Mouse (Mus musculus) hindbrain, postnatal 0 days (tissue): ENCODE measurements at regions not wholly inside any gene's neighbourhood (a gene's known extent, or its start where the extent isn't known, plus 50 kb on each side); places are given as distances from the start of the nearest gene placed in this dataset.

ENCODE experiments used
- ATAC-seq: fragments of 200-750 bp; cut with Nextera tagmentation; 2 replicates; pipeline ENCODE4 v1.8.0; 2017; ENCODE audit warnings: mild to moderate bottlenecking, moderate TSS enrichment, moderate library complexity
- DNase-seq: peaks from one replicate; pipeline ENCODE4 v3.0.0-alpha.2; 2015; ENCODE audit warnings: low spot score
- H3K27ac ChIP-seq: fragments of 300-500 bp; sonication (generic); 2 replicates; pipeline ENCODE4 v1.5.1; 2014; ENCODE audit warnings: mild to moderate bottlenecking
- H3K27me3 ChIP-seq: fragments of 300-500 bp; sonication (generic); 2 replicates; pipeline ENCODE4 v1.6.1; 2014; ENCODE audit warnings: low read length, mixed read lengths; ENCODE audit not compliant: insufficient read depth
- H3K36me3 ChIP-seq: fragments of 300-500 bp; sonication (generic); 2 replicates; pipeline ENCODE4 v1.6.1; 2014; ENCODE audit warnings: low read length, mixed read lengths; ENCODE audit not compliant: insufficient read depth
- H3K4me1 ChIP-seq: fragments of 300-500 bp; sonication (generic); 2 replicates; pipeline ENCODE4 v1.6.1; 2014; ENCODE audit warnings: antibody characterized with exemption, low read length, mixed read lengths; ENCODE audit not compliant: insufficient read depth
- H3K4me2 ChIP-seq: fragments of 300-500 bp; sonication (generic); 2 replicates; pipeline ENCODE4 v1.6.1; 2014; ENCODE audit warnings: low read depth, mild to moderate bottlenecking, low read length, moderate library complexity, mixed read lengths
- H3K4me3 ChIP-seq: fragments of 300-500 bp; sonication (generic); 2 replicates; pipeline ENCODE4 v1.5.1; 2014; ENCODE audit warnings: low read length
- H3K9ac ChIP-seq: fragments of 300-500 bp; sonication (generic); replicated peaks from 2 replicates; pipeline ENCODE4 v1.6.1; 2014; ENCODE audit warnings: mild to moderate bottlenecking, low read length, moderate library complexity, mixed read lengths
- H3K9me3 ChIP-seq: fragments of 300-500 bp; sonication (generic); 2 replicates; pipeline ENCODE4 v1.6.1; 2016; ENCODE audit warnings: low read length, mixed read lengths
- CTCF ChIP-seq: IDR thresholded peaks from 2 replicates; pipeline ENCODE4 v1.5.1; 2016; ENCODE audit warnings: antibody characterized with exemption, control low read depth, low read depth
- WGBS: fragments of 180-500 bp; shearing (Covaris S2); extraction: QIAGEN DNeasy Blood & Tissue Kit; methylation state at CpG from one replicate; pipeline ENCODE4 v1.1.7; 2014; 5-methylcytosine and 5-hydroxymethylcytosine counted together

DNA sequence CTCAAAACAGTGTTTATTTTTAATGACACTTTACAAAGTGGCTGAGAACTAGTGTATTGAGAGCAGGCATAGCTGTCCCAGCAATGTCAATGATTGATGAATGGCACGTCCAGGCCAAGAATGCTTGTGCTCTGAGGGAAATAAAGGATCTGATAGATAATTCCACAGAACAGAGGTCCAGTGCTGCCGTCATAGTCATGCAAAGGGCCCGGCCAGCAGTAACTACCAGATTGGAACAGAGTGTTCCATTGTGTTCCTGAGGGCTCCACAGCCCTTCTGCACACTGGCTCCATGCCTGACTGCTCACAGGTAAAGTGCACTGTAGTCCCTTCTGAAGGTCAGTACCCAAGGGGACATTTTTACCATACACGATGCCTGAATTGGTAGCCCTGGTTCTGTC lies 127.1 kb downstream of the 4933415F23Rik start:
- Histone ChIP-seq H3K36me3 (no peaks in the 10 kb centered on the region), H3K4me1 (no peaks in the 10 kb centered on the region), H3K27ac (no peak overlapping the region), H3K9me3 (no peaks in the 10 kb centered on the region), H3K27me3 (no peaks in the 10 kb centered on the region), H3K4me2 (no peak overlapping the region), H3K4me3 (no peak overlapping the region), H3K9ac (no peak overlapping the region)
- no peak for TF ChIP-seq CTCF
- WGBS = 54% methylated on average over 4 of the region's 4 CpGs
- DNase-seq (no peak), ATAC-seq (no peak)

DNA sequence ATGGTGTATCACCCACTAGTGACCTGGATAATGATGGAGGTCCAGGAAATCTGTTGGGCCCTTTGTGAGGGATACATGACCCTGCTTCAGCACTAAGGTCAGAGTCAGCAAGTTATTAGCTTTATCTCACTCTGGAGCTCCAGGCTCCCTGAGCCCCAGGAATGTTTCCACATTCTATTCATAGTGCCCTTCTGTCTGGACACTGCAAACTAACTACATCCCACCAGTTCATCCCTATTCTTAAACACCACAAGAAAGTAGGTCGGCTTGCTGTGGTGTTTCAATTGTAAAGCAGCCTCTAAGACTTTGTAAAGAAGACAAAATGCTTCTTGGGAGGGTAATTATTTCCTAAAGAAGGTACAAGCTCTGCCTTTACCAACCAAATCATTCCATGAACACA lies 138.2 kb upstream of the Rims1 start:
- no peak for ATAC-seq
- WGBS = 54% methylated on average over 1 of the region's 1 CpGs

DNA sequence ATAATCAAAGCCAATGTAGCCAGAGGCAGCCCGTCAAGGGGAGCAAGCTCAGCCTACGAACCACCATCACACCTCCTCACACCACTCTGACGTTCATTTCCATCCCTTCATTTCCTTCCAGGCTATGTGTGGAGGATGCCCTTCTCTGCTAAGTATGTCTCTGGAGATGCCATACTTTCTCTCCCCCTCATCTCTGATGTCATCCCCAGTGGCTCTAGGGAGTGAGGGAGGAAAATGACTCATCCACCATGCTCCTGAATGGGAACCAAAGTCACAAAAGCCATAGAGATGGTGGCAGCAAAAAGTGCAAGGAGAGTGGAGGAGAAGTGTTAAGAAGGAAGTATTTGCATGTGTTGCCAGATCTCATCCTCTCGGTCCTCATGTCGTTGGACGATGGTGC lies 134.0 kb upstream of the Rims1 start:
- Histone ChIP-seq H3K27ac (no peak overlapping the region), H3K4me2 (no peak overlapping the region), H3K4me1 (no peaks in the 10 kb centered on the region), H3K4me3 (no peak overlapping the region), H3K27me3 (no peaks in the 10 kb centered on the region), H3K9ac (no peak overlapping the region), H3K9me3 (no peaks in the 10 kb centered on the region), H3K36me3 (no peaks in the 10 kb centered on the region)
- no peak for TF ChIP-seq CTCF
- 93% methylated on average over 6 of the region's 6 CpGs for WGBS
- ATAC-seq = no peak
- DNase-seq = no peak

More for the DNA sequence above, 138.2 kb upstream of the Rims1 start:
- no peaks in the 10 kb centered on the region for H3K36me3 ChIP-seq
- H3K9ac ChIP-seq = no peak overlapping the region
- no peak overlapping the region for H3K27ac ChIP-seq
- DNase-seq = no peak
- TF ChIP-seq CTCF = no peak
- no peak overlapping the region for H3K4me3 ChIP-seq
- no peaks in the 10 kb centered on the region for H3K27me3 ChIP-seq
- H3K4me1 ChIP-seq = no peaks in the 10 kb centered on the region
- H3K9me3 ChIP-seq = no peaks in the 10 kb centered on the region
- no peak overlapping the region for H3K4me2 ChIP-seq

DNA sequence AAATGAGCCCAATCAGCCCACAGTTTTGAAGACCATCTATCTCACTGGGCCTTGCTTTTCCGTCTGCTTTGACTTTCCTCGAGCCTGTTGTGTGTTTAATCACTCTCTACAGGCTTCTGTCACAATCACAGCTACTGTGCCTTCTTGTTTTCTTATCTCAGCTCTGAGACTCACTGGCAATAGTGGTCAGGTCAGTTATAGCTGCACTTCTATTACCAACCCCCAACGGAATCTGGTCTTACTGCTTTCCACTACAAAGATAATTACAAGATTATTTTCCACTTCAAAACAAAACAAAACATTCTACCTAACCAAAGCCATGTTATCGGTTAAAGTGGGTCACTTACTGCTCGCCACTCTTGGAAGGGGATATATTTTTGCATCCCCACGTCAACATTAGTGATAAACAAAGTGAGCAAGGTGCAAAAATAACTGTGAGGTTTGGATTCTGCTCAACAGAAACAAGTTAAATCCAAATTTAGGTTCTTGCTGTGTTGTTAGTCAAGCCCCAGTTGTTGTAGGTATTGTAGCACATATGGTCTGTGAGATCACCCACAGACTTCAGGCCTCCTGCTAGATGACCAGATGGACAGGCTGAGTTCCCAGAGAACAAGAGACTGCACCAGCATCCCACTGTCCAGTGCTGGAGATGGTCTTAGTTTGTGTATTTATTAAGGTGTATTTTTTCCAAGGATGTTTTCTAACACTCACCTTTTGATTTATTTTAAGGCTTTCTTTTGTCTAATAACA lies 125.5 kb upstream of the Rims1 start:
- no peaks in the 10 kb centered on the region for H3K36me3 ChIP-seq
- no peaks in the 10 kb centered on the region for H3K9me3 ChIP-seq
- no peaks in the 10 kb centered on the region for H3K27me3 ChIP-seq
- H3K4me2 ChIP-seq = no peak overlapping the region
- DNase-seq = peak; percentile 19
- H3K27ac ChIP-seq = no peak overlapping the region
- TF ChIP-seq CTCF = no peak
- 74% methylated on average over 6 of the region's 6 CpGs for WGBS
- no peaks in the 10 kb centered on the region for H3K4me1 ChIP-seq
- no peak overlapping the region for H3K9ac ChIP-seq
- ATAC-seq = peak; percentile 79
- H3K4me3 ChIP-seq = no peak overlapping the region

DNA sequence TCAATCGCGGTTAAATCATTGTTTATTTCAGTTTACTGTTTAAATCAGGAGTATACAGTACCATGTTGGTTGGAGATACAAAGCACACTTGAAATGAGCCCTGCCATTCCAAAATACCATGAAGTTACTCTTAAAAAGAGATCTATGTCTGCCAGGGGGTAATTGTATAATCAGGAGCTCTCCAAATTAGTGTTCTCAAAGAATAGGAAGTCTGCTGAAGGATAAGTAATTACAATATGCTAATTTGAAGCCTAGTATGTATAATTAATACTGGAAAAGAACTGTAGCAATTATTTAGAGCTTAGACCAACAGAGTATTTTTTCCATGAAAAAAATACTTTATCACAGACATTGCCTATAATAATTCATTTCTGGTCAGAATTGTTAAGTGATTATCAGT lies 97.2 kb upstream of the Rims1 start:
- Histone ChIP-seq H3K9me3 (no peaks in the 10 kb centered on the region), H3K9ac (no peak overlapping the region), H3K36me3 (no peaks in the 10 kb centered on the region), H3K4me1 (no peaks in the 10 kb centered on the region), H3K4me3 (no peak overlapping the region), H3K4me2 (no peak overlapping the region), H3K27ac (no peak overlapping the region), H3K27me3 (no peaks in the 10 kb centered on the region)
- no peak for TF ChIP-seq CTCF
- ATAC-seq (no peak), DNase-seq (no peak)
- 90% methylated on average over 2 of the region's 2 CpGs for WGBS

DNA sequence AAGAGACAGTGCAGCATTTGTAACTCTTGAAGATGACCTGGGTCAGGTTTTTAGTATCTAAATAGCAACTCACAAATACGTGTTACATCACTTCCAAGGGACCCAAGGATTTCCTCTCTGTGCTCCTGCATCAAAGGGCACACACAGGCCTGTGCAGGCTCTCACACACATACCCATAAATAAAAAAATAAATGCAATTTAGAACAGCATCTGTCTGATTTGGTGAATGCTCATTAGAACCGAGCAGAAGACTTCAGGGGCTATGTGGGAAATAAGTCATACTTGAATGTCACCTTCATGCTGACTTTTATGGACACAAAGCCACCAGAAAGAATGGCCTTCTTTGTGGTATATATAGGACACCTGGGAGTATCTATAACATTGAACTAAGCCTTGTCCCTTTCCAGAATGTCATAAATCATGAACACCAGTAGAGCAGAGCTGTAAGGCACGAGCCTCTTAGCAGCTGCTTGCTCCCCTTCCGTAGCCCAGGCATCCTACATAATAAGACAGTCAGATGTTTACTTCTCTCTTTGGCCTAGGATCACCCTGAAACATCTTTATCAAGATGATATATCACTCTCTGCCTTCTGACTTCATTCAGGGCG lies 95.3 kb upstream of the Rims1 start:
- ATAC-seq = no peak

DNA sequence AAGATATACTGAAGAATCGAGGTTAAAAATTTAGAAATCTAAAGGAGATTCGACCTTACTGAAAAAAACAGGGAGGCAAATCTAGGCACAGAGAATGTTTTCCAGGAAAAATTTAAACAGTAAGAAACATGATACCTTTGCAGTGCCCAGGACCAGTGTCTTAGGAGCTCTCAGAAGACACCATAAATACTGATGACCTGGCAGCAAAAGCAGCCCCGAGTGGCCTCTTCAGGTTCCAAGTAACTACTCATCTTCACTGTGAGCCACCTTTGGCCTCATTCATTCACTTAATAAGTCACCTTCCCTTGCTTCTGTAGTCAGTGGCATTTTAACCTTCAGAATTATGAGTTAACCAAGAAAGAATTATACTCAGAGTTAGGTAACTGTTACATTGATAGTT lies 89.3 kb upstream of the Rims1 start:
- Histone ChIP-seq H3K9me3 (no peaks in the 10 kb centered on the region), H3K27me3 (no peaks in the 10 kb centered on the region), H3K4me2 (no peak overlapping the region), H3K4me1 (no peaks in the 10 kb centered on the region), H3K27ac (no peak overlapping the region), H3K36me3 (no peaks in the 10 kb centered on the region), H3K4me3 (no peak overlapping the region), H3K9ac (no peak overlapping the region)
- no peak for DNase-seq
- TF ChIP-seq CTCF = no peak
- ATAC-seq = no peak
- 87% methylated on average over 3 of the region's 3 CpGs for WGBS

More for the DNA sequence above, 95.3 kb upstream of the Rims1 start:
- WGBS = 74% methylated on average over 5 of the region's 5 CpGs
- no peak for TF ChIP-seq CTCF
- H3K4me2 ChIP-seq = no peak overlapping the region
- H3K9me3 ChIP-seq = no peaks in the 10 kb centered on the region
- no peak overlapping the region for H3K27ac ChIP-seq
- H3K9ac ChIP-seq = no peak overlapping the region
- H3K36me3 ChIP-seq = no peaks in the 10 kb centered on the region
- no peak overlapping the region for H3K4me3 ChIP-seq
- H3K4me1 ChIP-seq = no peaks in the 10 kb centered on the region
- DNase-seq = no peak
- H3K27me3 ChIP-seq = no peaks in the 10 kb centered on the region
